Comparison of ENCODE assay signal across 28 mouse cellular contexts in the genomic region with DNA sequence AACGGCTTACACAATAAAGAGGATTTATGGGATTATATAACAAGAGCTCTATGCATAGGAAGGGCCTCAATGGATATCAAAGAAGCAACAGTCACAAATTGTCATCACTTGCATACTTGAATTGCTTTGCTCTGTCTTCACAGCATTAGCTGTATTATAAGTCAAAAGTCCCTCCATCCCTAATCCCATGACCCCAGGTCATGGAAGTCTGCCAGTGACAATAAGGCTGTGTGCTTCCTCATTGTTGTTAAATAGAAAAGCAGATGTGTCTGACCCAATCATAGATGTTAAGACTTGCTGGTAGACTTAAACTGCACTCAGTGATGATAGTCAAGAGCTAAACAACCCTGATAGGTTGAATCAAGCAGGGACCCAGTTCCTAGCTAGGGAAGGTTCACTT.
DNase-seq lines count a peak whose midpoint lies in the region; ATAC-seq and TF ChIP-seq lines count a peak whose summit lies in the region.
"Had no signal": no experiment of that assay in that cellular context is flagged by ENCODE, and none has a peak within 500 bp of the region (broad histone marks: within the 10 kb centered on the region; RNA-seq: fewer than 3 reads in every experiment).

No protein-coding gene starts in this region.

- DNase-seq in heart, postnatal 4 days, result peak; percentile 7
- no peak for DNase-seq in heart, adult 8-10 months (ENCODE audit: low spot score)
- peak; percentile 13 for DNase-seq in kidney, postnatal 14 days
- peak; percentile 34 for DNase-seq in adipocyte (ENCODE audit: low spot score)
- no peak for DNase-seq in layer of hippocampus, adult 2 months (ENCODE audit: low spot score in 2 of 2)
- DNase-seq: adrenal gland, postnatal 14 days; cerebellum, adult 11-12 months; cerebellum, adult 8-10 months; cerebellum, postnatal 10 days; cerebellum, postnatal 36 days; embryo, embryonic 11 days; gastrocnemius, postnatal 10 days; gastrocnemius, postnatal 36 days; heart, adult 11 months; heart, postnatal 36 days had no signal

- no peaks in the 10 kb centered on the region for H3K27me3 ChIP-seq in kidney, embryonic 16.5 days (ENCODE audit: insufficient read depth, low read length)
- H3K27me3 ChIP-seq: embryonic facial prominence, embryonic 13.5 days; forebrain, embryonic 13.5 days; heart, embryonic 12.5 days; heart, embryonic 15.5 days had no signal

- H3K36me3 ChIP-seq in kidney, embryonic 16.5 days (ENCODE audit: insufficient read depth, low read length), result no peaks in the 10 kb centered on the region
- H3K36me3 ChIP-seq: embryonic facial prominence, embryonic 10.5 days; embryonic facial prominence, embryonic 13.5 days; forebrain, embryonic 10.5 days; heart, embryonic 12.5 days; heart, embryonic 15.5 days had no signal

- no peak for ATAC-seq in kidney, embryonic 16.5 days (ENCODE audit: low FRiP score, low TSS enrichment)
- ATAC-seq: activated CD4-positive, CD25-positive, alpha-beta regulatory T cell, adult 4 months; forebrain, embryonic 13.5 days; forebrain, embryonic 16.5 days; hindbrain, postnatal 0 days; inflammation-experienced regulatory T-cells, adult 6 months had no signal

- no peak overlapping the region for H3K4me3 ChIP-seq in kidney, embryonic 16.5 days (ENCODE audit: low read length)
- H3K4me3 ChIP-seq in layer of hippocampus, adult 2 months, result no peak overlapping the region
- H3K4me3 ChIP-seq: embryonic facial prominence, embryonic 10.5 days; embryonic facial prominence, embryonic 13.5 days; erythroblast, embryonic 14.5 days; forebrain, embryonic 10.5 days; forebrain, embryonic 13.5 days; heart, embryonic 12.5 days; heart, embryonic 15.5 days had no signal

- H3K9me3 ChIP-seq in kidney, embryonic 16.5 days (ENCODE audit: low read length), result no peaks in the 10 kb centered on the region; the same call in 1 of the 2 replicates
- H3K9me3 ChIP-seq: embryonic facial prominence, embryonic 10.5 days; embryonic facial prominence, embryonic 13.5 days; forebrain, embryonic 10.5 days; forebrain, embryonic 13.5 days; heart, embryonic 12.5 days; heart, embryonic 15.5 days had no signal

- H3K27ac ChIP-seq in kidney, embryonic 16.5 days (ENCODE audit: low read length), result no peak overlapping the region
- H3K27ac ChIP-seq in layer of hippocampus, adult 2 months, result no peak overlapping the region
- H3K27ac ChIP-seq: embryonic facial prominence, embryonic 10.5 days; embryonic facial prominence, embryonic 13.5 days; forebrain, embryonic 10.5 days; forebrain, embryonic 13.5 days; heart, embryonic 15.5 days; hindbrain, embryonic 14.5 days; hindbrain, postnatal 0 days had no signal

- H3K9ac ChIP-seq in kidney, embryonic 16.5 days (replicated peaks; ENCODE audit: low read length), result no peak overlapping the region
- H3K9ac ChIP-seq: embryonic facial prominence, embryonic 13.5 days; forebrain, embryonic 13.5 days; heart, embryonic 12.5 days; heart, embryonic 15.5 days; hindbrain, embryonic 14.5 days had no signal

- no peaks in the 10 kb centered on the region for H3K4me1 ChIP-seq in kidney, embryonic 16.5 days (ENCODE audit: insufficient read depth, low read length)
- H3K4me1 ChIP-seq: embryonic facial prominence, embryonic 10.5 days; embryonic facial prominence, embryonic 13.5 days; forebrain, embryonic 13.5 days; heart, embryonic 12.5 days; heart, embryonic 15.5 days had no signal

- H3K4me2 ChIP-seq in kidney, embryonic 16.5 days (replicated peaks; ENCODE audit: low read depth, low read length), result no peak overlapping the region
- H3K4me2 ChIP-seq: embryonic facial prominence, embryonic 13.5 days; forebrain, embryonic 13.5 days; heart, embryonic 12.5 days; heart, embryonic 15.5 days; hindbrain, embryonic 14.5 days had no signal

- no peak for TF ChIP-seq CTCF in layer of hippocampus, adult 2 months (conservative IDR thresholded peaks at IDR 0.05)

- 44% methylated on average over 1 of the region's 1 CpGs for WGBS in kidney, embryonic 16.5 days

Comparison
In these comparisons a context has a peak if more than half of its experiments do, and no peak if none do; other contexts are left out.
1. DNase-seq: peak in heart, postnatal 4 days (single experiment), kidney, postnatal 14 days (single experiment) and adipocyte (single experiment); none in heart, adult 8-10 months (single experiment) and layer of hippocampus, adult 2 months (0 of 2).